Mouse (Mus musculus) Patski (cell line): ENCODE measurements around the gene Sfrp5. TPM values are rescaled to one million over a fixed set of nuclear protein-coding genes. Genes with fewer than 3 reads are reported as not detected.

Experiments
- ATAC-seq: fragments of 100-300 bp; one replicate; pipeline ENCODE4 v1.8.0; 2021
- CTCF ChIA-PET: fragments of 350-600 bp; sonication (Branson Sonifier 250); formaldehyde crosslinking; loops from one replicate; lab custom pipeline; 2022; ENCODE audit warnings: inconsistent platforms; lab: Charles Lee
- POLR2A ChIA-PET: fragments of 350-600 bp; sonication (Branson Sonifier 250); formaldehyde crosslinking; loops from one replicate; lab custom pipeline; 2022; ENCODE audit warnings: antibody characterized with exemption, inconsistent platforms; lab: Charles Lee
- DNase-seq: peaks from one replicate; pipeline ENCODE4 v3.0.0-alpha.2; 2011; ENCODE audit warnings: low read depth, low spot score
- H3K27me3 ChIP-seq: fragments of 371-371 bp; one replicate; pipeline ENCODE4 v1.5.1; 2021
- CTCF ChIP-seq: fragments of 100-300 bp; IDR thresholded peaks from one replicate; pipeline ENCODE4 v1.5.1; 2021
- in situ Hi-C: fragments of 300-500 bp; cut with MboI; formaldehyde crosslinking; loops from 3 replicates; pipeline ENCODE4 v1.11.1; 2018; ENCODE audit warnings: low pct_unique_long_range_greater_than_20kb, mixed read lengths
- polyA plus RNA-seq: library from polyadenylated mRNA; unstranded; gene quantifications from one replicate; pipeline ENCODE4 v1.2.3, GENCODE M21; 2021

The Sfrp5 gene
- polyA plus RNA-seq, 1 experiment from 2014 or later, result 0.04 TPM

- ChIA-PET CTCF (interaction anchor here (4.6 kb wide), 1 partner anchor 13 kb away, joined by 17 read pairs; no protein-coding TSS in a partner anchor), POLR2A (no interaction called here)
- ATAC-seq, result no peak
- in situ Hi-C loops, result no loop called here
- no peak for DNase-seq
- no peaks in the 10 kb centered on the region for H3K27me3 ChIP-seq
- TF ChIP-seq CTCF, result no peak
Measured at GRCm38 (mm10) chr19:42229499-42230287, 27.6 kb upstream of the Sfrp5 start.

GRCm38 (mm10) chr19:42226451-42226850, 24.4 kb upstream of the Sfrp5 start:
- DNase-seq (no peak), ATAC-seq (no peak)
- ChIA-PET CTCF (interaction anchor here (1.0 to 4.6 kb wide), 7 partner anchors 9 to 90 kb away, joined by 3 to 17 read pairs (median 4); no protein-coding TSS in a partner anchor), POLR2A (interaction anchor here (0.6 to 1.6 kb wide), 6 partner anchors 16 to 57 kb away, joined by 3 to 7 read pairs (median 4); no protein-coding TSS in a partner anchor)
- in situ Hi-C loops, result no loop called here
- no peak for TF ChIP-seq CTCF
- no peaks in the 10 kb centered on the region for H3K27me3 ChIP-seq

DNA sequence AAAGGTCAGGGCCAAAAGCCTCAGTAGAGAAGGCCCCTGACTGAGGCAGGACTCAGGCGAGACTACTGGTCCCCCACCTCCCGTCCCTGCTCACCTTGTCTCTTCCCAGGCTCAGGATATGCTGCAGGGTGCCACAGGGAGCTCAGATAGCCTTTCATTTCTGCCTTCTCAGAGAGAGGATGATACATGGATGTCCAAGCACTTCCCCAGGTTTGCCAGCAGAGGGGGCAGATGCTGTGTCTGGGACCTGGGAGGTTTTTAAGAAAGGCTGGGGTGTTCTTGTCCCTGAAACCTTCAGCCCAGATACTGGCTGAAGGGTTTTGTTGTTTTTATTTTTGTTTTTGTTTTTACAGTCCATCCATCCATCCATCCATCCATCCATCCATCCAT, 15.3 kb upstream of the Sfrp5 start:
- ATAC-seq, result peak; percentile 41
- TF ChIP-seq CTCF, result peak; percentile 91
- no peak for DNase-seq
- no peaks in the 10 kb centered on the region for H3K27me3 ChIP-seq
- CTCF ChIA-PET, result interaction anchor here (0.6 to 3.9 kb wide), 21 partner anchors 9 to 100 kb away, joined by 3 to 48 read pairs (median 4); no protein-coding TSS in a partner anchor
- POLR2A ChIA-PET, result no interaction called here
- in situ Hi-C loops, result loop anchor here (5.0 to 10.0 kb wide), 2 partner anchors 55 to 437 kb away; no protein-coding TSS in a partner anchor

DNA sequence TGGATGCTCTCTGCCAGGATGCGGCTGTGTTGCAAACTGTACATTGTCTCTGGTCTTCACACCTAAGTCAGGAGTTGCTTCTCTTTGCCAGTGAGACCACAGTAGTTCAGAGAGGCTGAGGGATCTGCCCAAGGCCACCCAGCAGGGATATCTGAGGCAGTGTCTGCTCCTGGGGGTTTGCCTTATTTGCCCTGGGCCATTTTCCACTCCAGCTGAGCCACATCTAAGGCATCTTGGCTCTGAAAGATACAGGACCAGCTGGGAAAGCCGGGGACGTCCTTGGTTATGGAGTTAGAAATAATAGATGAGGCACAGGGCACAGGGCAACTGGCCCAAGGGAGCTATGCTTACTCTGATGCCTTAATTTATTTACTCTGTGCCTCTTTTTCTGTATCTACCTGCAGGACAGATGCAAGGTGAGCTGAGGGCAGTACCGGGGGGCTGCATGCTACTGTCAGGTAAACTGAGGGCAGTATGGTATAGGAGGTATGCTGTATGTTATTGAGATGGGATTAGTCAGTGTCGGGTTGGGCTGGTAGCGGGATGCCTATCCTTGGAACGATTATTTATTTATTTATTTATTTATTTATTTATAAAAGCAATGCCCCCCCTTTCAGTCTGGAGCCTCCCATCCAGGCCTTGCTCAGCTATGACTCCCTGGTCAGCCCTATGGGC, 14.8 kb upstream of the Sfrp5 start:
- in situ Hi-C loops, result loop anchor here (5.0 to 10.0 kb wide), 2 partner anchors 55 to 438 kb away; no protein-coding TSS in a partner anchor
- ChIA-PET CTCF (interaction anchor here (0.9 to 3.9 kb wide), 18 partner anchors 9 to 101 kb away, joined by 3 to 48 read pairs (median 5); no protein-coding TSS in a partner anchor), POLR2A (no interaction called here)
- no peak for TF ChIP-seq CTCF
- DNase-seq, result no peak
- no peaks in the 10 kb centered on the region for H3K27me3 ChIP-seq
- ATAC-seq, result no peak

GRCm38 (mm10) chr19:42214601-42215000, 12.5 kb upstream of the Sfrp5 start:
- ChIA-PET CTCF (no interaction called here), POLR2A (no interaction called here)
- no peak for ATAC-seq

GRCm38 (mm10) chr19:42211936-42212335, 9.9 kb upstream of the Sfrp5 start:
- in situ Hi-C loops, result loop anchor here (10.0 kb wide), 1 partner anchor 443 kb away; no protein-coding TSS in a partner anchor
- ChIA-PET CTCF (interaction anchor here (1.0 to 1.5 kb wide), 4 partner anchors 14 to 69 kb away, joined by 4 to 8 read pairs (median 4); no protein-coding TSS in a partner anchor), POLR2A (no interaction called here)
- ATAC-seq (no peak), DNase-seq (no peak)
- no peak for TF ChIP-seq CTCF
- peaks cover 15% of the 10 kb centered on the region for H3K27me3 ChIP-seq

More at GRCm38 (mm10) chr19:42214601-42215000, 12.5 kb upstream of the Sfrp5 start:
- no peak for DNase-seq
- TF ChIP-seq CTCF, result no peak
- in situ Hi-C loops, result loop anchor here (10.0 kb wide), 1 partner anchor 440 kb away; no protein-coding TSS in a partner anchor
- peaks cover 9% of the 10 kb centered on the region for H3K27me3 ChIP-seq

DNA sequence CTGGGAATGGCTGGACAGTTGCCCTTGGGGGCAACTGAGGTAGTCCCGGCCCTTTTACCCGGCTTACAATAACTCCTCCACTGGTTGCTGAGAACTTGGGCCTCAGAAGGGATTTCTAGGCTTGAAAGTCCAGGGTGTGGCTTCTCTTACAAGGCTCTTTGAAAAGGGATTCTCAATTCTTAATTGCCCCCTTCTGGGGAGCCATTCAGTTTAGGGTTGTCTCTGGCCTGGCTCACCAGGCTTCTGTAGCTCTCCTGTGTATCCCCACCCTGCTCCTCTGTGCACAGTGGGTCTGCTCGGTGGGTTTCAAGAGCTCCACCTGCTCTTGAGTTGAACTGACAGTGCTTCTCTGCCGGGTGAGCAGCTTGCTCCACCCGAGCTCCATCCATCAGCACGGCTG, 7.9 kb upstream of the Sfrp5 start:
- ATAC-seq, result no peak
- POLR2A ChIA-PET, result no interaction called here
- H3K27me3 ChIP-seq, result peaks cover 19% of the 10 kb centered on the region
- DNase-seq, result no peak
- TF ChIP-seq CTCF, result no peak
- in situ Hi-C loops, result loop anchor here (10.0 kb wide), 1 partner anchor 445 kb away; no protein-coding TSS in a partner anchor
- CTCF ChIA-PET, result interaction anchor here (0.8 to 1.7 kb wide), 3 partner anchors 13 to 221 kb away, joined by 3 to 6 read pairs (median 3); no protein-coding TSS in a partner anchor

GRCm38 (mm10) chr19:42209485-42209884, 7.4 kb upstream of the Sfrp5 start:
- H3K27me3 ChIP-seq, result peaks cover 19% of the 10 kb centered on the region
- in situ Hi-C loops, result no loop called here
- POLR2A ChIA-PET, result no interaction called here
- no peak for TF ChIP-seq CTCF
- DNase-seq (no peak), ATAC-seq (no peak)
- CTCF ChIA-PET, result interaction anchor here (0.8 to 1.7 kb wide), 3 partner anchors 12 to 221 kb away, joined by 3 to 6 read pairs (median 3); no protein-coding TSS in a partner anchor

GRCm38 (mm10) chr19:42205201-42205600, 3.1 kb upstream of the Sfrp5 start:
- POLR2A ChIA-PET, result interaction anchor here (1.1 kb wide), 1 partner anchor 15 kb away, joined by 3 read pairs; no protein-coding TSS in a partner anchor
- H3K27me3 ChIP-seq, result peaks cover 53% of the 10 kb centered on the region
- CTCF ChIA-PET, result interaction anchor here (1.9 to 2.1 kb wide), 2 partner anchors 12 to 17 kb away, joined by 4 to 5 read pairs; no protein-coding TSS in a partner anchor

GRCm38 (mm10) chr19:42204306-42204705, 2.3 kb upstream of the Sfrp5 start:
- no peak for ATAC-seq
- in situ Hi-C loops, result no loop called here
- peaks cover 51% of the 10 kb centered on the region for H3K27me3 ChIP-seq
- no peak for TF ChIP-seq CTCF
- no peak for DNase-seq
- CTCF ChIA-PET, result interaction anchor here (1.2 to 1.9 kb wide), 2 partner anchors 9 to 13 kb away, joined by 3 to 5 read pairs; no protein-coding TSS in a partner anchor
- POLR2A ChIA-PET, result interaction anchor here (0.8 to 1.1 kb wide), 2 partner anchors 14 to 74 kb away, joined by 3 read pairs; no protein-coding TSS in a partner anchor

More at GRCm38 (mm10) chr19:42205201-42205600, 3.1 kb upstream of the Sfrp5 start:
- no peak for TF ChIP-seq CTCF
- no peak for DNase-seq
- in situ Hi-C loops, result no loop called here
- ATAC-seq, result no peak
